Mouse (Mus musculus) cerebellum, postnatal 36 days (tissue): ENCODE data around the gene Dmwd.
"Not testable (repeated sequence)": the region's sequence is repeated elsewhere in the genome, so short reads cannot be mapped to it uniquely, and the experiment has no call there.

Experiments
- DNase-seq, 2 experiments: peaks; one replicate each; pipeline ENCODE4 v3.0.0; 2021 to 2022; ENCODE audit warnings: mixed read lengths in 2 of 2

The Dmwd gene

GRCm38 (mm10) chr7:19075723-19076585 lies at the start of gene Dmwd:
TSS of gene Dmwd (plus strand) at chr7:19076227.
- peak; percentile 83 to 87 for DNase-seq

GRCm38 (mm10) chr7:19028067-19028466 lies 48.0 kb upstream of the Dmwd start:
- no peak for DNase-seq

GRCm38 (mm10) chr7:19029084-19029653 lies 46.9 kb upstream of the Dmwd start:
- DNase-seq = peak; percentile 57

- no peak for DNase-seq
Measured at GRCm38 (mm10) chr7:19031641-19032040, 44.4 kb upstream of the Dmwd start.

- no peak for DNase-seq
Measured at GRCm38 (mm10) chr7:19044616-19045015, 31.4 kb upstream of the Dmwd start.

GRCm38 (mm10) chr7:19046286-19047069 lies 29.5 kb upstream of the Dmwd start:
- DNase-seq = peak; percentile 75 to 77

- no peak for DNase-seq
Measured at GRCm38 (mm10) chr7:19048006-19048527, 28.0 kb upstream of the Dmwd start.

GRCm38 (mm10) chr7:19049252-19049651 lies 26.8 kb upstream of the Dmwd start:
- DNase-seq = no peak

- no peak for DNase-seq
Measured at GRCm38 (mm10) chr7:19050172-19050571, 25.9 kb upstream of the Dmwd start.

- DNase-seq = no peak
Measured at GRCm38 (mm10) chr7:19051161-19051560, 24.9 kb upstream of the Dmwd start.

- DNase-seq = no peak
Measured at GRCm38 (mm10) chr7:19052345-19053135, 23.5 kb upstream of the Dmwd start.

GRCm38 (mm10) chr7:19053136-19053532 lies 22.9 kb upstream of the Dmwd start:
- no peak for DNase-seq

- DNase-seq = peak; percentile 29 to 50
Measured at GRCm38 (mm10) chr7:19054047-19054776, 21.8 kb upstream of the Dmwd start, which contains the start of gene Rsph6a. TSS of gene Rsph6a (plus strand) at chr7:19054690.

GRCm38 (mm10) chr7:19054777-19055076 lies 21.3 kb upstream of the Dmwd start:
- no peak for DNase-seq

- DNase-seq = no peak
Measured at GRCm38 (mm10) chr7:19055108-19055507, 20.9 kb upstream of the Dmwd start.

GRCm38 (mm10) chr7:19057405-19057804 lies 18.6 kb upstream of the Dmwd start:
- DNase-seq = no peak

- DNase-seq = no peak
Measured at GRCm38 (mm10) chr7:19065896-19066295, 10.1 kb upstream of the Dmwd start.

- no peak for DNase-seq
Measured at GRCm38 (mm10) chr7:19067063-19067462, 9.0 kb upstream of the Dmwd start.

- no peak for DNase-seq
Measured at GRCm38 (mm10) chr7:19067935-19068334, 8.1 kb upstream of the Dmwd start.

- peak; percentile 69 to 75 for DNase-seq
Measured at GRCm38 (mm10) chr7:19068707-19069106, 7.3 kb upstream of the Dmwd start.

- no peak for DNase-seq
Measured at GRCm38 (mm10) chr7:19069500-19069899, 6.5 kb upstream of the Dmwd start.

GRCm38 (mm10) chr7:19071024-19071423 lies 5.0 kb upstream of the Dmwd start:
- DNase-seq = not testable (repeated sequence)
